Mouse (Mus musculus): ENCODE results near the gene Slc44a2.
"Not testable (repeated sequence)": the region's sequence is repeated elsewhere in the genome, so short reads cannot be mapped to it uniquely, and the experiment has no call there.

The Slc44a2 gene

DNA sequence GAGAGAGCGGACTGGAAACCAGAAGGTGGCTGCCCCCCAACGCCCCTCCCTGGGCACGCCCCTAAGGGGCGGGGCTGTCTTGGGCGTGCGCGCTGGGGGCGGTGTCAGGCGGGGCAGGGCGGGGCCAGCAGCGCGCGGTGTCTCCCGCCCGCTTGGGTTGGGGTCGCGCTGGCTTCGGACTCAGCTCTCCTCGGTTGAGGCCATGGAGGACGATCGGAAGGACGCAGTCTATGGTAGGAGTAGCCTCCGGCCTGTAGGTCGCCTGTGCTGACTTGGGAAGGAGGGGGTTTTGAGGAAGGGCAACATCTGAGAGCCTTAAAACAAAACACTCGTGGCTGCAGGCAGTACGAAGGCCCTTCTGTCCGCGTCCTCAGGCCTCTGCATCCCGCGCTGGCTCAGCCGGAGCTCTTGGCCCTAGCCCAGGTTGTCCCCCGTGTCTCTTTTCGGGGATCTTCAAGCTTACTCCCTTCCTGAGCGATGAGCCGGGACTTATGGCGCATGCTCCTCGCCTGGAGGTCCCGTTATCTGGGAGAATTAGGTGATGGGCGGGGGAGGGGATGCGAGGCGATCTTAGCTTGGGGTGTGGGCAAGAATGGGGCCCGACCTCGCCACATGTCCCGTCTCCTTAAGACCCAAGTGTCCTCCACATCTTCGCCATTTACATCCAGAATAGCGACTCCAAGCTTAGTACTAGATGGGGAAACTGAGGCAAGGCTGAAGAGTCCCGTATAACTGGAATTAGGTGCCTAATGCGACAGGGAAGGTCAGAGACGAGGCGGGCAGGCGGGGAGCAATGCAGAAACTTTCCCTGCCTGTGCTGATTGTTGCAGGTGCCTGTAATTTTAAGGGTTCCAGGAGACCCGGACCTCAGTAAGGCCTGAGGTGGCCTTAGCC lies at the start of gene Slc44a2:
Gene Slc44a2, plus strand, starts transcription at position 80 of the 894 bp plus-strand sequence.
- peak; percentile 89 to 91 for DNase-seq (ENCODE audit: low spot score in 2 of 2)

DNA sequence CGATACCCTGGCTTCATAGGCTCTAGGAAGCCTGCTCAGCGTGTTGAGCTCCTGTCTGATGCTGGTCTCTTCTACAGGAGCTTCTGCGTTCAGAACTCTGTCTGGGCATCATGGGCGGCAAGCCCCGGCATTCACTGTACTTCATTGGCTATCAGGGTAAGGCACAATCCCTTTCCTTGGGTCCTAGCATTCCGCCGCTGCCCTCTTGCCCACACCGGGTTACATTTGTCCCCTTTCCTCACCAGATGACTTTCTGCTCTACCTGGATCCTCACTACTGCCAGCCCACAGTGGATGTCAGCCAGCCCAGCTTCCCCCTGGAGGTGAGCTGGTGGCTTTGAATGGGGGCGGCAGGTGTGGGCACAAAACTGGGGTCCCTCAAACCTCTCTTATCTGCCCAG lies 48.1 kb upstream of the Slc44a2 start:
- DNase-seq (ENCODE audit: low spot score in 2 of 2) = no peak

DNA sequence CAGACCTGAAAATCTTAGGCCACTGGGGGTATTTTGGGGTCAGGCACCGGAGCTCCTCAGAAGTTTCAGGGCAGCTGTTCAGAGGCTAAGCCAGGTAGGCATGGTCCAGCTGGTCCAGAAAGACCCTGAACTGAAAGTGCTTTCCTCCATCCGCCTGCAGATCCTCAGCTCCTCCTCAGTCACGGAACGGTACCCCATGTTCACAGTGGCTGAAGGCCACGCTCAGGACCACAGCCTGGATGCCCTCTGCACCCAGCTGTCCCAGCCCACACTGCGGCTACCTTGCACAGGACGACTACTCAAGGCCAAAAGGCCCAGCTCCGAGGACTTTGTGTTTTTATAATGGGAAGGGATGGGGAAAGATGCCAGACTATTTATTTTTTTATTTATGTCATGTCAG lies 47.4 kb upstream of the Slc44a2 start:
- DNase-seq (ENCODE audit: low spot score in 2 of 2) = no peak

DNA sequence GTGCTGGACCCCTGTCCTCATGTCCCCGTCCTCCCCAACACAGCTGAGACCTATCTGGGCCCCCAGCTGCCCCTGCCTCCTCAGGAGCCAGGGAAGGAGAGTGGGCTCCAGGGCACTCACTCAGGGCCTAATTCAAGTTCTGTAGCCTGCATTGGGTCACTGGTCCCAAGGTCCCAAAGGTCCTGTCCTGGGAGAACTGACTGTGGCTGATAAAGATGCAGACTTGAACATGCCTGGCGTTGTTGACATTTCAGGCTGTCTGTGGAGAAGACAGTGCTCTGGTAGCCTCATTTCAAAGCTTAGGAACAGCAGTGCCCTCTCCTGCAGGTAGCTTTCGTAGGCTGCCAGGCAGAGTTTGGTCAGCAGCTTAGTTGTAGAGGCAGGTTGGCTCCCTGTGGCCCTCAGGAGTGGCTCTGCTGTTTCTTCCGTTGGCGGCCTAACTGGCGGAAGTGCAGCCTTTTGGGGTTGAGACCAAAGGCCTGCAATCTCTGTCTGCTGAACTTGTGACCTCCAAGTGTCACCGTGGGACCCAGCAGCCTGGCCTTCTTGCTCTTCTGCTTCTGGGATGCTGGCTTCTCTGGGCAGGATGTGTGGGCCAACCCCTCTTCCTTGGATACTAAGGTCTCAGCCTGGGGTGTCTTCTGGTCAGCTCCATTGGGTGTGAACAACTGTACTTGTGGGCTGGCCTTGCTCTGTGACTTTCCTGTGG lies 46.8 kb upstream of the Slc44a2 start:
- DNase-seq (ENCODE audit: low spot score in 2 of 2) = no peak

DNA sequence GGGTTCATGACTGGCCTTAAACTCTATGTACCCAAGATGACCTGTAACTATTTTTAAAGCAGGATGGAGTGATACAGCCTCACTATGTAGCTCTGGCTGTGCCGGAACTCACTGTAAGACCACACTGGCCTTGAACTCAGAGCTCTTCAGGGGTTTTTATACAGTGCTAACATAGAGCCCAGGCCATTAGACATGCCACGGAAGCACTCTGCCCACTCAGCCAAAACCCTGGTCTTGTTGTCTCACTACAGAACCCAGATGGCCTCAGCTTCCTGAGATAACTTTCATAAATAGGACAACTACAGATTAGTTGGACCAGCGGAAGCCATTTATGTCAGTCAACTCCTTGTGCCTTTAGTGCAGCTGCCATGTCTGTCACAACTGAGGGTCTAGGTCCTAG lies 46.2 kb upstream of the Slc44a2 start:
- no peak for DNase-seq (ENCODE audit: low spot score in 2 of 2)

DNA sequence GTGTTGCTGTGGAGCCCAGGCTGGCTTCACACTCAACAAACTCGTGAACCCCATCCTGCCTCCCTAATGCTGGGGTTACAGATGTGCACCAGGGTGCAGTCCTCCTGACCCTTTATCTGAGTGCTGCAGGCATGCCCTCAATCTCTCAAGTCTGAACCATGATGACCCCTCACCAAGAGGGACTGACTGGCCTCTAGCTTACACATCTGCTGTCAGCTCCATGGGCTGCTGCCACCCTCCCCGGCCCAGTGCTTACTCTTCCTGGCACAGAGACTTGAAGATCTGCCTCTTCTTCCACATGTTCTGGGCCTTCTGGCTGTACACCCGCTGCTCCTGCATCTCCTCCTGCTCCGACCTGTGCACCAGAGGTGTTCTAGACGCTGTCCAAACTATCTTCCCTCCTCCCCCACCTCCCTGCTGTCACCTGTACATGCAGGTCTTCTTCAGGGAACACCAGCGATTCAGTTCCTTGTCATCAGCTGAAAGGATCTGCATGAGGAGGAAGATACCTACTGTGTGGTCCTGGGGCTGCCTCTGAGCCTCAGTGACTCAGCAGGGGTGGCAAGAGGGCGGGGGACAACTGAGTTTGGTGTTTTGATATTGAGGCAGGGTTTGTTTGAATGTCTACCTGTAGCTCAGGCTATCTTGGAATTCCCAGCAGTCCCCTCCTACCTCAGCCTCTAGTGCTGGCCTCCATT lies 45.3 kb upstream of the Slc44a2 start:
- DNase-seq (ENCODE audit: low spot score in 2 of 2) = no peak

DNA sequence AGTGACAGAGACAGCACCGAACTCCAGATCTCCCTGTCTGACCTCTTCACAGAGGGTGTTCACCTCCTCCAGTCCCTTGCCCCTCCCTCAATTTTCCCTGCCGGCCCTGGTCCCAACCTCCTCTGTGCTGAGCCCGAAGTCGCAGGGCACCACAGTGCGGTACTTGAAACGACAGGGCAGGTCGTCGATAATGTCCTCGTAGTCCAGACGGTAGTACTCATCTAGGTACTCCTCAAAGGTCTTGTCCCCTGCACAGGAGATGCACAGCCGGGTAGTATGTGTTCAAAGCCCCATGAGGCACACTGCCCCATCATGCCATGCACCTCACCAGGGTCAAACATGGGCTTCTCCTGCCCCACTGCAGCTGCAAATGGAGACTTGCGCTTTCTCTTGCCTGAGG lies 44.8 kb upstream of the Slc44a2 start:
- no peak for DNase-seq (ENCODE audit: low spot score in 2 of 2)

DNA sequence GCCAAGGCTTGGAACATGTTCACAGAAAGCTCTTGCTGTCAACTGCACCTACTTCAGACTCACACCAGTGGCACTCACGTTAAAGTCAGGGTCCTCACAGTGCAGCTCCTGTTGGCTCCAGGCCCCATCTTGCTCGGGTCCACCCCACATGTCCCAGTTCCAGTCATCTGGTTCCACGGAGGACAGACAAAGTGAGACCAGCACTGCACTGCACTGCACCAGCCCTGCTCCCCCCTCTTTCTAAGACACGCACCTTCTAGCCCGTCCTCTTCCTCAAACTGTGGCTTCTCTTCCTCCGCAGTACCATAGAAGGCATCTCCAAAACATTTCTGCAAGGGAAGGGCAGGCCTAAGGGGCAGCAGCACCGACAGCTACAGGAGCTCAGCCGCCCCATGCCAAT lies 44.2 kb upstream of the Slc44a2 start:
- no peak for DNase-seq (ENCODE audit: low spot score in 2 of 2)

DNA sequence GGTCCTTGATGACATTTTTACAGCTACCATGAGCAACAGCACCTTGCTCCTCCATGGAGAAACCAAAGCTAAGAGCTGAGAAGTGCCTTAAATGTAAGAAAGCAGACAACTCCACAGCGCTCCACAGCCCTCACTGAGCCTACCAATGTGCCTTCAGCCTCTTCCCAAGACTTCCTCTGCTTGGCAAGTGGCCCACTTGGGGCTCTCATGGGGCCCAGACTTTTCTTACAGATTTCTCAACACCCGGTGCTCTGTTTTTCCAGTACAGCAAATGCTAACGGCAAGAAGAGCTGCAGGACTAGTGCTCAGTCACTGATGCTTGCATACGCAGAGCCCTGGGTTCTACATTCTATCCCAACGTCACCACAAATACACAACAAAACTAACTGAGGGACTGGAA lies 42.7 kb upstream of the Slc44a2 start:
- no peak for DNase-seq (ENCODE audit: low spot score in 2 of 2)

DNA sequence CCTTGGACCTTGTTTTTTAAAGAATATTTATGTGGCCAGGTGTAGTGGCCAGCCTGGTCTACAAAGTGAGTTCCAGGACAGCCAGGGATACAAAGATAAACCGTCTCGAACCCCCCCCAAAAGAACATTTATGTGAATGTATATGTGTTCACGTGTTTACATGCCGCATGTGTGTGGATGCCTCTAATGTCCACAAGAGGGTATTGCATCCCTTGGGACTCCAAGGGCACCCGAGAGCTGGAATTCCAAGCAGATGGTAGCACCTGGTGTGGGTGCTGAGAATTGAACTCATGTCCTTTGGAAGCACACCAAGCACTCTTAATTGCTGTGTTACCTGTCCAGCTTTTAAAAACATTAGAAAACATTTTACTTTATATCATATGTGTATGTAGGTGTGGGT lies 36.9 kb upstream of the Slc44a2 start:
- no peak for DNase-seq (ENCODE audit: low spot score in 2 of 2)

DNA sequence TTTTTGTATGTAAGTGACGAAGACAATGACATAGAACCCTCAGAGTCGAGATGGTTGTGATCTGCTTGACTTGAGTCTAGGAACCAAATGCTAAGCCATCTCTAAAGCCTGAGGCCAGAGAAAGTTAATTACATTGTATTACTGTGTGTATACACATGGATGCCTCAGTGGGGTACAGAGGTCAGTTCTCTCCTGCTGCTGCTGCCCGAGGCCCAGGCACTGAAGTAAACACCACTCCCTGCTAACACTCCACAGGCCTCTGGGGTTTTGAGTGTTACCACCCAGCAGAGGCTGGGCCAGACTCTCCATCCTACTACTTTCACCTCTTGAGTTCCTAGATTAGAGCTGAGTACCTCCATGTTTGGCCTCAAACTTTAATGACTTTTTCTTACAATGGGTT lies 36.5 kb upstream of the Slc44a2 start:
- no peak for DNase-seq (ENCODE audit: low spot score in 2 of 2)

DNA sequence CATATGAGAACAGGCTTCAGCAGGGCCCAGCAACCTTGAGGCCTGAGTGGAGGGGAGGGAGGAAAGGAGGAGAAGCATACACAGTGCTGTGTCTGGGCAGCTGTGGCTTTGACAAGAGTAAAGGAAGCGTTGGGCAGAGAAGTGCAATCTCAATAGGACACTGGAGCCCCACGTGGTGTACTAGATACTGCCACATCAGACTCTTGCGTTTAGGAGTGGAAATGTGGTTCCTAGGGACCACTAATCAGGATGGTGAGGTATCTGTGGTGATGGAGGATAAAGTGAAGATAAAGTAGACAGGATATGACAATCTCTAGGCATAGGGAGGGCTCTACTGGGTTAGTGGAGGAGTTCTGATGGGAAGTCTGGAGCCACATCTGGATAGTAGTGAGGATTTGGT lies 33.7 kb upstream of the Slc44a2 start:
- DNase-seq (ENCODE audit: low spot score in 2 of 2) = no peak

DNA sequence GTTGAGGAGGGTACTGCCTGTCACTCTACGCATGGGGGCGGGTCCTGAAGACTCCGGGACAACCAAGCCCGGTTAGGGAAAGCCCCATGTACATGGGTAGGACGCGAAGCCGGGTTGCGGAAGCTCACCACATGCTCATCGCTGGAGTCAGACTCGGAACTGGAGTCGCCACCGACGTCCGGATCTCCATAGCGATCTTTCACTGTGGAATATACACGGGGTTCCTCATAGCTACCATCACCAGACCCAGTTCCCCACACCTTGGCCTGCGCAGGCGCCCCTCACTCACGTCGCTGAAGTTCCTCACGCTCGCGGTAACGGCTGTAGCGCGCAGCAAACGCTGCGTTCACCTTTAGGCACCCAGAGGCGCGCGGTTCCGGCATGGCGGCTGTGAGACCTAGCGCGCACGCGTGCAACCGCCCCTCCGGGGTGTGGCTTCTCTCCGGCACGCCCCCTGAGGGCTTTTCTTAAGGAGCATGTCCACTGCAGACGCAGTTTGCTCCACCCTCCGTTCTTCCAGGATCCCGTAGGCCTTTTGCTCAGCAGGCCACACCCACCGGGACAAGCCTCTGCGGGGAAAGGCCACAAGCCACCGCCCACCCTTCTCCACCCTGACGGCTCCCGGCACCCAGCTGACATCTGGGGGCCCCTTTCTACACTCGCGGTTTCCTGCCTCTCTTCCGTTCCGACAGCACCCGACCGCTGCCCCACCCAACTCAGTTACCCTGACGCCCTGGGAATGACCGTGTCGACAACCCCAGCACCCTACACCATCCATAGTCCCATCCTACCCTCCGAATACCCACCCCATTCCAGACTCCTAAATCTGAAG lies 32.7 kb upstream of the Slc44a2 start, which contains the start of gene Kri1:
Gene Kri1, minus strand, starts transcription at position 399 of the 832 bp plus-strand sequence.
- peak; percentile 98 for DNase-seq (ENCODE audit: low spot score in 2 of 2)

DNA sequence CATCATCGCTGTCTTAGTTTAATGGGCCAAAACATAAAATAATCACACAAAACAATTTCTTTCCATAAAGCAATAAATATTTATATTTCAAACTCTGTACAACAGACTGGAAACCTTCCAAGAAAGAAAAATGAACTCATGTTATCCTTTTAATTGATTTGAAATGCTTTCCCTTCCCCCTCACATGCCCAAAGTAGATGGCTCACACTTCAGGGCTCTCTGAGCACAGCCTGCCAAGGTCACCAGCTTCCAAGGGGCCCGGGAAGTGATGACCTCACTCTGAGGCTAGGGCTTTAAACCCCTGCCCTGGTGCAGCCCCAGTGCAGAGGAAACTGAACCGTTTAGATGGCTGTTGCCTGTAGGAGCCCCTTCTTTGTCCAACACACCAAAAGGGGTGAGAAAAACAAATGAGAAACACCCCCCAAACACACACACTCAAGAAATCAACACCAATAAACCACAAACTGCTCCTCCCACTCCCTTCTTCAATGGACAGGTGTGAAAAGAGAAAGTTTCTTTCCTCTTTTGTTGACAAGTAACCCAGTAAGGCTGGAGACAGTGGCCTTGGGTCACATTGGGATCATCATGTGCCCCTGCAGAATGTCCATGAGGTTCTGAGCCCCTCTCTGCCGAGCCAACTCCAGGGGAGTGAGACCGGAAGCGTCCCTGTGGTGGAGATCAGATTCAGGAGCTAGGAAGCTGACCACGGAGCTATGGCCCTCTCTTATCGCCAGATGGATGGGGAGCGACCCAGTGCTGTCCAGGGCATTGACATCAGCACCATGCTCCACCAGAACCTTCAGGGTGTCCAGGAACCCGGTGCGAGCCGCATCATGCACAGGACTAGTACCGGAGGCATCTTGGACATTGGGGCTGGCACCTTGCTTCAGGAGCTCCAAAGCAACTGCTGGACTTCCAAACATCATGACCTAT lies 31.8 kb upstream of the Slc44a2 start:
- DNase-seq (ENCODE audit: low spot score in 2 of 2) = peak; percentile 54 to 57

DNA sequence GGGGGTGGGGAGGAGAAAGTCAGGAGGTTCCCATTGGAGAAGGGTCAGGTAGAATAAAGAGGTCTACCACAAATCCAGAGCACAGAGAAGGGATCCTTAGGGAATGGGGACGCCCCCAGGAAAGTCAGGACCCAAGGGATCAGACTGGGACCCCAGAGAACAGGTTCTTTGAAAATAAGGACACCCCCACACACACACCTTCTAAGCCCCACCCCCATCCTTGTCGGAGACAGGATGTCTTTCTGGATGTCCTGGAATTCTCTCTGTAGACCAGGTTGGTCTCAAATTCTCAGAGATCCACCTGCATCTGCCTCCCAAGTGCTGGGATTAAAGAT lies 31.2 kb upstream of the Slc44a2 start:
- DNase-seq (ENCODE audit: low spot score in 2 of 2) = no peak

DNA sequence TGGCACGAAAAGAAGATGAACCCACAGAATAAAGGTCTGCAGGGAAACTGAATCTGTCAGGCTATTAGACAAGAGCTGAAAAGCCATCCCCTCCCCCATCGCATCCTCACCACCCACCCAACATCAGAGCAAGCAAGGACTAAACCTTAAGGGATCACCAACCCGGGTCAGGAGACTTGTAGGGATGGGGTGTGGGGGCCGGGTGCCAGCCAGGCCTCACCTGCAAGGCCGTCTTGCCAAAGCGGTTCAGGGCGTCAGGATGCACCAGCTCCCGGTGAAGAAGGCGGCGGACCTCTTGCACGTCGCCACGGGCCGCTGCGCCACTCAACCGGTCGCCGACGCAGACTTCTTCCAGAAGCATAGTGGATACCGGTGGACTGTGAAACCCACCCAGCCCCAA lies 29.9 kb upstream of the Slc44a2 start:
- DNase-seq (ENCODE audit: low spot score in 2 of 2) = no peak

DNA sequence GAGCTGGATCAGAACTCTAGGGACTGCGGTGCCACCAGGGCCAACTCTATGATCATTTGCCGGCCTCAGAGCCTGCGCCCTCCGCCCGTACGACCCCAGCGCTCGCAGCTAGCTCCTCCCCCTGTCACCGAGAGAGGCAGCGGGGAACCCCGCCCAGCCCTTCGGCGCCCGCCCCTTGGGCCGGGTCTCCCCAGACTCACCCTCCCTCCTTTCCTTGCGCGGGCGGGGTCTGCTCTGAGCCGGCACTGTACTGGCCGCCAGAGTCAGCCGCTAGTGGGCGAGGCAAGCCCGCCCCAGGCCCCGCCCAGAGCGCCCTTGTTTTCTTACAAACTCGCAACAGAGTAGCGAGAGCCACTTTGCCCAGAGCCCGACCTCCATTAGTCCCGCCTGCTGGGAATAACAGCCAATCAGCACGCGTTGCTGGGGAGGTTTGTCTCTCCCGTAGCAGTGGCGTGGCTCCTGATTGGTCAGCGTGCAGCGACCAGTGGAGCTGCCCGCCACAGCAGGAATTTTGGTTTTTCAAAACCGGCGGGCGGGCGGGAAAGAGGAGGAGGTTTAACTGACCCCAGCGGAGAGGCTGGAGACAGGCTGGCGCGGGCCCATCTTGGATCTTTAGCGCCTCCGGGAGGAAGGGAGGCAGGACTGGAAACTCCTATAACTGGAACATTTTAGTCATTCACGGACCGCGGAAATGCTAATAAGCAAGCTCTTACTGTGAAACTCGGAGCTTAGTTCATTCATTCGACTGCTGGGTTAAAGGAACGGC lies 29.3 kb upstream of the Slc44a2 start, which contains the start of gene Cdkn2d:
Gene Cdkn2d, minus strand, starts transcription at position 386 of the 766 bp plus-strand sequence.
- DNase-seq (ENCODE audit: low spot score in 2 of 2) = peak; percentile 100

DNA sequence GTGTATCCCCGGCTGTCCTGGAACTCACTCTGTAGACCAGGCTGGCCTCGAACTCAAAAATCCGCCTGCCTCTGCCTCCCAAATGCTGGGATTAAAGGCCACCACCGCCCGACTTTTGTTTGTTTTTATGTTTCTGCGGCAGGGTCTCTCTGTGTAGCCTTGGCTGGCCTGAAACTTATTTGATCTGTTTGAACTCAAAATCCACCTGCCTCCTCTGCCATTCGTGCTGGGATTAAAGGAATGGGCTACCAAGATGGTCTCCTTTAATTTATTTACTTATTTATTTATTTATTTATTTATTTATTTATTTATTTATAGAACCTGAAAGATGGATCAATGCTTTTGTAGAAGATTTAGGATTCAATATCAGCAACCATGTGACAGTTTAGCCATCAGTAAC lies 28.6 kb upstream of the Slc44a2 start:
- not testable (repeated sequence) for DNase-seq (ENCODE audit: low spot score in 2 of 2)

DNA sequence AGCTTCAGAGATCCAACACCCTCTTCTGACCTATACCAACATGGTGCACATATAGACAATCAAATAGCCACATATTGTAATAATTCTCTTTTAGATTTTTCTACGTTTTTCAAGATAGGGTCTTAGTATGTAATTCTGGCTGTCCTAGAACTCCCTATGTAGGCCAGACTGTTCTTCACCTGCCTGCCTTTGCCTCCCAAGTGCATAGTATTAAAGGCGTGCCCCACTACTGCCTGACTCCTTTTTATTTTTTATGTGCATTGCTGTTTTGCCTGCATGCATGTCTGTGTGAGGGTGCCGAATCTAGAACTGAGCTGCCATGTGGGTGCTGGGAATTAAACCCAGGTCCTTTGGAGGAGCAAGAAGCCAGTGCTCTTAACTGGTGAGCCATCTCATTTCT lies 28.2 kb upstream of the Slc44a2 start:
- no peak for DNase-seq (ENCODE audit: low spot score in 2 of 2)

DNA sequence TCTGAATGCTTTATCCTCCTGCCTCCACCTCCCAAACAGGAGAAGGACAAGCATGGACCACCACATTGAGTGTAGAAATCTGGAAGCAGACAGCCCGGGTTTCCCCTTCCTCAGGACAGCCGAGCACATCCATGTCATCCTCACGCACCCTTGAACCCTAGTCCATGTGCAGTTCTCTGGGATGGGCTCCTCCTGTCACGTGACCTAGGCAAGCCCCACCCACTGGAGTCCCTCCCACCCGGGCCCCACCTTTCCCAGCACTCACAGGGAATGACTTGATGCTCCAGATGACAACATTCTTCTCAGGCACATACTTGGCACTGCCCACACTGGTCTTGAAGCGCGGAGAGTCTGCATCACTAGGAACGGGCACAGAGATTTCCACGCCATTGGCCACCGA lies 21.5 kb upstream of the Slc44a2 start:
- no peak for DNase-seq (ENCODE audit: low spot score in 2 of 2)
